Mouse (Mus musculus): Measurements from ENCODE around the gene Gad1. TPM values are rescaled to one million over a fixed set of nuclear protein-coding genes. Genes with fewer than 3 reads are reported as not detected.

Gene Gad1
- polyA plus RNA-seq, 1 experiment = not detected

GRCm38 (mm10) chr2:70561077-70561795 lies 8.4 kb downstream of the Gad1 start:
- Histone ChIP-seq H3K4me3 (ENCODE audit: insufficient read depth, low read depth, low read length) (no peak overlapping the region), H3K4me1 (ENCODE audit: control insufficient read depth, insufficient read depth, insufficient read length, low read length) (no peaks in the 10 kb centered on the region), H3K27ac (replicated peaks; ENCODE audit: low read depth, low read length) (no peak overlapping the region)

DNA sequence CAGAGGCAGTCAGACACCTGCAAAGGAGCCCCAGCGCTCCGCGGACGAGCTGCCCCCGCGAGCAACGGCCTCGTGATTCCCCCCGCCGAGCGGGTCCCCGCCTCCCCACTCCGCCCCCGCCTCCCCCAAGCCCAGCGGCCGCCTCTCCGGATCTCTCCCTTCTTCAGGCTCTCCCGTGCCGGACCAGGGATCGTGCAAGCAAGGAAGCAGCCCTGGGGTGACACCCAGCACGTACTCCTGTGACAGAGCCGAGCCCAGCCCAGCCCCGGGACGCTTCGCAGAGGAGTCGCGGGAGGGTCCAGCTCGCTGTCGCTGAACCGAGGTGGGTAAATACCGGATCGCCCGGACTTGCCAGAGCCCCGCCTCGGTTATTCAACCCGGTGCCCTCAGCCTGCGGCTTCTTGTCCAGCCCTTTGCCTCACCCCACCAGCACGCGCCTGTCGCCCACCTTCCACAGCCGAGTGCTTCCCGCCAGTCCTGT lies 9.2 kb downstream of the Gad1 start:
- Histone ChIP-seq H3K27ac (replicated peaks; ENCODE audit: low read depth, low read length) (no peak overlapping the region), H3K4me1 (ENCODE audit: control insufficient read depth, insufficient read depth, insufficient read length, low read length) (no peaks in the 10 kb centered on the region), H3K4me3 (ENCODE audit: insufficient read depth, low read depth, low read length) (no peak overlapping the region)

GRCm38 (mm10) chr2:70562611-70562980 lies 9.7 kb downstream of the Gad1 start:
- Histone ChIP-seq H3K27ac (replicated peaks; ENCODE audit: low read depth, low read length) (no peak overlapping the region), H3K4me3 (ENCODE audit: insufficient read depth, low read depth, low read length) (no peak overlapping the region), H3K4me1 (ENCODE audit: control insufficient read depth, insufficient read depth, insufficient read length, low read length) (no peaks in the 10 kb centered on the region)

DNA sequence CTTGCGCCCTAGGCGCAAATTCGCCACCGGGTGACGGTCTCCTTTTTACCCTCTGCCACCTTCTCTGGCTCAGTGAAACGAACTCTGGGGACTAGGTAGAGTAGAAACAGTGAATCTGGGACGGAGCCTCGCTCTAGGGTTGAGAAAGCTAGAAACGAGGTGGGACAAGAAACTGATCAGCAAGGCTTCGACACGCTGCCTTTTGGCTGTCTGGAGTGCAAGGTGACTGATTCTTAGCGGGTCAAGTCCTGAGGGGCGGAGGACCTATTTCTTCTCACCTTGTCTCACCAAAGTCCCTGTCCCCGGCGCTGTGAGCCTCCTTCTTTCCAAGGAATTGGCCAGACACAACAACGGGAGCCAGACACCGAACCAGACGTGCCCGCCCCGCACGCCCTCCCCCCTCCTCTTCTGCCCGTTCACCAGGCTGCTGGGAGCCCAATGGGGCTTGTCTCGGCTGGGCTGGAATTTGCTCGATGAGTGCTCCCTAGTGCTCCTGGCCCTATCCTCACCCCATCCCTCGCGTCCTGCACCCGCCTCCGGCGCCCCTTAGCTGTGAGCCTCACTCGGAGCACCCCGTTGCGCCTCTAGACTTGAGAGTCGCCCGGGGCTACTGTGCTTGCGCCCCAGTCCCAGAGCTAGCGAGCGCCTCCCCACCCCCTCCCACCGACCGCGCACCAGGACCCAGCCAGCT lies 10.3 kb downstream of the Gad1 start:
- Histone ChIP-seq H3K4me1 (ENCODE audit: control insufficient read depth, insufficient read depth, insufficient read length, low read length) (no peaks in the 10 kb centered on the region), H3K27ac (replicated peaks; ENCODE audit: low read depth, low read length) (no peak overlapping the region), H3K4me3 (ENCODE audit: insufficient read depth, low read depth, low read length) (no peak overlapping the region)

GRCm38 (mm10) chr2:70563721-70564645 lies 11.1 kb downstream of the Gad1 start:
- H3K4me3 ChIP-seq (ENCODE audit: insufficient read depth, low read depth, low read length) = no peak overlapping the region
- no peaks in the 10 kb centered on the region for H3K4me1 ChIP-seq (ENCODE audit: control insufficient read depth, insufficient read depth, insufficient read length, low read length)
- H3K27ac ChIP-seq (replicated peaks; ENCODE audit: low read depth, low read length) = no peak overlapping the region

DNA sequence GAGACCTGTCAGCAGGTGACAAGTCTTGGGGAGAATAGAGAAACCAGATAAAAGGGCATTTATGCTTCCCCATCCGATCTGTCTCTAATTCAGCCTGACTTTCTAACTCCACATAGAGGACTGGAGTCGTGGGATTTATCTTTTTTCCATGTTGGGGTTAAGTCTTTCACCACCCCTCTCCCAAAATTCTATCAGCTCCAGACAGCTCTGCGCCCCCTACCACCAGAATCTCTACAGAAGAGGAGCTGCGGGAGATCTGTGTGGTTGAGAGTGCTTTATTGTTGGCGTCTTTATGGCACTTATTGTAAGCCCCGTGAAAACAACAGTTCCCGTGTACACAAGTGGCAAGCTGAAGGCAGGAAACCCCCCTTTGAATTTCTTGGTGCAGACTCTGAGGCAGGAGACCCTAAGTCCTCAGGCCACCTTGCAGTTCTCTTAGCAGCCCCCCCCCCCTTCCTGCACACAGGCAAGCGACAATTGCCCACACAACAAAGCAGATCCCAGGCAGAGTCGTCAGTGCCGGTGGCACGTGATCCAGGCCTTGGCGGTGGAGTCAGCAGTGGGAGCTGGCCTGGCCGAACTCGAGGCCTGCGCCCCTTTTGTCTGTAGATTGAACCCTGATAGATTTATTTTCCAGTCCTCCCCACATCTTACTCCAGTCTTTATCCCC lies 11.9 kb downstream of the Gad1 start:
- Histone ChIP-seq H3K4me1 (ENCODE audit: control insufficient read depth, insufficient read depth, insufficient read length, low read length) (no peaks in the 10 kb centered on the region), H3K27ac (replicated peaks; ENCODE audit: low read depth, low read length) (no peak overlapping the region), H3K4me3 (ENCODE audit: insufficient read depth, low read depth, low read length) (no peak overlapping the region)

GRCm38 (mm10) chr2:70565651-70566602 lies 13.1 kb downstream of the Gad1 start:
- H3K4me3 ChIP-seq (ENCODE audit: insufficient read depth, low read depth, low read length) = no peak overlapping the region
- H3K4me1 ChIP-seq (ENCODE audit: control insufficient read depth, insufficient read depth, insufficient read length, low read length) = no peaks in the 10 kb centered on the region
- H3K27ac ChIP-seq (replicated peaks; ENCODE audit: low read depth, low read length) = no peak overlapping the region

DNA sequence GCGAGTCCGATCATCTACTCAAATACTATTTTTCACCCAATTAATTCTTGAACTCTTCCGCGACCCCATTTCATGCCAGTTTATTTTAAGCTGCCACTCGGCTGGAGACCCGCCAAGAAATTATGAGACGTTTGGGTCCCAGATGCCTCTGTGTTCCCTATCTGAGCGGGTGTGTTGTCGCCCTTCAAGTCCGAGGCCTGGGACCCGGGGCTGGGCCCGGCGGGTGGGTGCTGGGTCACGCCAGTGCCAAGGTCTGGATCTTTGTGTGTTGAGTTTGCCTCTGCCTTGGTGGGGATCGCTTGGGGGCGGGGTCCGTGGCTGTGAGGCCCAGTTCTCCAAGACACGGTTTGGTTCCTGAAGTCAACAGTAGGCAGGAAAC lies 13.7 kb downstream of the Gad1 start:
- no peaks in the 10 kb centered on the region for H3K4me1 ChIP-seq (ENCODE audit: control insufficient read depth, insufficient read depth, insufficient read length, low read length)
- no peak overlapping the region for H3K27ac ChIP-seq (replicated peaks; ENCODE audit: low read depth, low read length)
- no peak overlapping the region for H3K4me3 ChIP-seq (ENCODE audit: insufficient read depth, low read depth, low read length)

- Histone ChIP-seq H3K4me3 (ENCODE audit: insufficient read depth, low read depth, low read length) (no peak overlapping the region), H3K27ac (replicated peaks; ENCODE audit: low read depth, low read length) (no peak overlapping the region), H3K4me1 (ENCODE audit: control insufficient read depth, insufficient read depth, insufficient read length, low read length) (no peaks in the 10 kb centered on the region)
These were observed 14.3 kb downstream of the Gad1 start for GRCm38 (mm10) chr2:70567071-70567681.

DNA sequence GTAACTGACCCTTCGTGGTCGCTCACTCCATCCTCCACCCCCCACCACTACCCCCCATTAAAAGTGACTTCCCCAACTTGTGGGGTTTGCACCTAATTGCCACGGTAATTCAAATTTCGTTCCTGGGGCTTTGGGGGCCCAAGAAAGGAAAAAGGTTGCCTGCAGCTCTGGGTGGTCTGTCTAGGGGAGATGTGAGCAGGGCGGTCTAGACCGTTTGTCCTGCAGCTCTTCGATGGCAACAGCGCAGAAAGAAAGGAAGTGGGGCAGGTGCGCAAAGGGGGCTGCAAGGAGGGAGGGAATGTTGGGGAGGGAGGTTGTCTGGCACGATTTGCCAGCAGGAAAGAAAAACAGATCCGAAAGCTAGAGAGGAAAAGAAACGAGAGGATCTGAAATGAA lies 14.8 kb downstream of the Gad1 start:
- Histone ChIP-seq H3K27ac (replicated peaks; ENCODE audit: low read depth, low read length) (no peak overlapping the region), H3K4me1 (ENCODE audit: control insufficient read depth, insufficient read depth, insufficient read length, low read length) (no peaks in the 10 kb centered on the region), H3K4me3 (ENCODE audit: insufficient read depth, low read depth, low read length) (no peak overlapping the region)

DNA sequence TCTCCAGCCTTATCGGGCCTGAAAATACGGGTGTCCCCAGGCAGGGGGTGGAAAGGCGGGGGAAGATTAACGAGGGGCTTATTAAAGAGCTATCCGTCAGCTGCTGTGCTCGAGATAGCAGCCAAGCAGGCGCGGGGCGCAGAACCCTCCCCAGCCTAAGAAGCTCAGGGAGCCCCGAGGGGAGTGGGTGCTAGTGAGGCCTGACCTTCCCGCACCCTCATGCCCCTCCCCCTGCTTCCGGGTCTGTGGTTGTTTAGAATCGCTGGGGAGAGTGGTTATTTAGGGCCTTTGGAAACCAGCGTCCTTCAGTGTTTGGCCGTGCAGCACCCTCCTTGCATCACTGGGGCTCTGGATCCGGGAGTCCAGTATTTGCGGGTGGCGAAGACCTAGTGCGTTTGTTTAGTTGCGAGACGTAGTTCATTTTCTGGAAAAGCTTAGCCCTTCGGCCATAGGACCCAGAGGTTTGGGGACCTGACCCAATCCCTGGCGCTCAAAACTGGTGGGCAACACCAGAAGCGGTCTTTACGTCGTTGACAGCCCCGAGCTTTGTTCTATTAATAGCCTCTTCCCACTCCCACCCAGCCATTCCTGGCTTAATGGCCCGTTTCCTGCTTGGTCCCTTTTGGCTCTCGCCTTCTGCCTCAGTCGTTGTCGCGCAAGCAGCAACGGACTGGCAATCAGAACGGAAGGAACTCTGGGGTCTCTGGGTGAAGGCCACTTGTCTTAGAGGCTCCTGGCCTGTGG lies 15.5 kb downstream of the Gad1 start:
- Histone ChIP-seq H3K27ac (replicated peaks; ENCODE audit: low read depth, low read length) (no peak overlapping the region), H3K4me1 (ENCODE audit: control insufficient read depth, insufficient read depth, insufficient read length, low read length) (no peaks in the 10 kb centered on the region), H3K4me3 (ENCODE audit: insufficient read depth, low read depth, low read length) (no peak overlapping the region)

- Histone ChIP-seq H3K4me3 (ENCODE audit: insufficient read depth, low read depth, low read length) (no peak overlapping the region), H3K27ac (replicated peaks; ENCODE audit: low read depth, low read length) (no peak overlapping the region), H3K4me1 (ENCODE audit: control insufficient read depth, insufficient read depth, insufficient read length, low read length) (no peaks in the 10 kb centered on the region)
These were observed 18.8 kb downstream of the Gad1 start for GRCm38 (mm10) chr2:70571698-70572097.

- Histone ChIP-seq H3K4me1 (ENCODE audit: control insufficient read depth, insufficient read depth, insufficient read length, low read length) (no peaks in the 10 kb centered on the region), H3K4me3 (ENCODE audit: insufficient read depth, low read depth, low read length) (no peak overlapping the region), H3K27ac (replicated peaks; ENCODE audit: low read depth, low read length) (no peak overlapping the region)
These were observed 19.4 kb downstream of the Gad1 start for GRCm38 (mm10) chr2:70572251-70572650.
